Mouse (Mus musculus) v-Abl transformed pro-B cells (cell line): ENCODE measurements around the gene Ambra1.
"Not testable (repeated sequence)": the region's sequence is repeated elsewhere in the genome, so short reads cannot be mapped to it uniquely, and the experiment has no call there.

ENCODE experiments used
- in situ Hi-C, 2 experiments: fragments of 400-800 bp; cut with MboI; formaldehyde crosslinking; loops; one replicate each; pipeline ENCODE4 v1.15.1; 2025; ENCODE audit not compliant: unreplicated experiment in 2 of 2

Gene Ambra1

GRCm38 (mm10) chr2:91729971-91730821 lies at the start of gene Ambra1:
TSS of gene Ambra1 (plus strand) at chr2:91730134.
- in situ Hi-C loops, result no loop called here

- in situ Hi-C loops, result no loop called here
These were observed 47.1 kb upstream of the Ambra1 start for GRCm38 (mm10) chr2:91682850-91683249.

- in situ Hi-C loops, result no loop called here
These were observed 46.0 kb upstream of the Ambra1 start for GRCm38 (mm10) chr2:91683919-91684318.

GRCm38 (mm10) chr2:91689452-91689851 lies 40.5 kb upstream of the Ambra1 start:
- in situ Hi-C loops, result no loop called here

- in situ Hi-C loops, result no loop called here
These were observed 34.3 kb upstream of the Ambra1 start for GRCm38 (mm10) chr2:91695436-91696224.

GRCm38 (mm10) chr2:91696225-91696590 lies 33.7 kb upstream of the Ambra1 start:
- in situ Hi-C loops, result no loop called here

GRCm38 (mm10) chr2:91699225-91699624 lies 30.7 kb upstream of the Ambra1 start:
- in situ Hi-C loops, result no loop called here

- in situ Hi-C loops, result no loop called here
These were observed 28.6 kb upstream of the Ambra1 start for GRCm38 (mm10) chr2:91701366-91701765.

GRCm38 (mm10) chr2:91705736-91706135 lies 24.2 kb upstream of the Ambra1 start:
- in situ Hi-C loops, result no loop called here

GRCm38 (mm10) chr2:91706456-91706855 lies 23.5 kb upstream of the Ambra1 start:
- in situ Hi-C loops, result no loop called here

GRCm38 (mm10) chr2:91708361-91708760 lies 21.6 kb upstream of the Ambra1 start:
- in situ Hi-C loops, result no loop called here

GRCm38 (mm10) chr2:91710272-91711234 lies 19.4 kb upstream of the Ambra1 start, which contains the start of the genes Atg13 and Harbi1:
TSS of gene Atg13 (minus strand) at chr2:91710576.
TSS of gene Harbi1 (plus strand) at chr2:91710852.
- in situ Hi-C loops, result no loop called here

GRCm38 (mm10) chr2:91711256-91711925 lies 18.5 kb upstream of the Ambra1 start:
- in situ Hi-C loops, result no loop called here

GRCm38 (mm10) chr2:91714921-91715320 lies 15.0 kb upstream of the Ambra1 start:
- in situ Hi-C loops, result no loop called here

- in situ Hi-C loops, result no loop called here
These were observed 11.7 kb upstream of the Ambra1 start for GRCm38 (mm10) chr2:91718276-91718675.

GRCm38 (mm10) chr2:91723382-91723781 lies 6.6 kb upstream of the Ambra1 start:
- in situ Hi-C loops, result no loop called here

- in situ Hi-C loops, result no loop called here
These were observed 6.0 kb upstream of the Ambra1 start for GRCm38 (mm10) chr2:91723951-91724350.

- in situ Hi-C loops, result no loop called here
These were observed 5.2 kb upstream of the Ambra1 start for GRCm38 (mm10) chr2:91724716-91725115.

- in situ Hi-C loops, result not testable (repeated sequence)
These were observed 4.5 kb upstream of the Ambra1 start for GRCm38 (mm10) chr2:91725476-91725875.

GRCm38 (mm10) chr2:91727011-91727410 lies 2.9 kb upstream of the Ambra1 start:
- in situ Hi-C loops, result no loop called here
